Mouse (Mus musculus) thymus, adult 2 months (tissue): Measurements from ENCODE around the gene Brsk1. TPM values are rescaled to one million over a fixed set of nuclear protein-coding genes. Genes with fewer than 3 reads are reported as not detected.
A peak's percentile ranks its signal among the peaks of the same experiment; 100 is the strongest.

Experiments used
- DNase-seq: peaks from one replicate; pipeline ENCODE4 v3.0.0; 2021
- H3K27ac ChIP-seq: fragments of 200-500 bp; 2 replicates; pipeline ENCODE4 v1.5.1; 2012; ENCODE audit warnings: low read length, control low read depth; ENCODE audit not compliant: control insufficient read depth, insufficient read depth
- H3K27me3 ChIP-seq: fragments of 200-500 bp; 2 replicates; pipeline ENCODE4 v1.6.1; 2012; ENCODE audit warnings: mild to moderate bottlenecking, low read length, moderate library complexity, mixed read lengths; ENCODE audit not compliant: control insufficient read depth, insufficient read depth
- H3K36me3 ChIP-seq: fragments of 200-500 bp; 2 replicates; pipeline ENCODE4 v1.6.1; 2012; ENCODE audit warnings: mild to moderate bottlenecking, low read length, moderate library complexity; ENCODE audit not compliant: control insufficient read depth, insufficient read depth
- H3K4me1 ChIP-seq: fragments of 200-500 bp; replicated peaks from 2 replicates; pipeline ENCODE4 v1.6.1; 2012; ENCODE audit warnings: low read length; ENCODE audit not compliant: control insufficient read depth, insufficient read depth
- H3K4me3 ChIP-seq: fragments of 200-500 bp; 2 replicates; pipeline ENCODE4 v1.5.1; 2012; ENCODE audit warnings: mild to moderate bottlenecking, low read length, control low read depth, moderate library complexity; ENCODE audit not compliant: control insufficient read depth, insufficient read depth
- CTCF ChIP-seq: fragments of 200-500 bp; IDR thresholded peaks from 2 replicates; pipeline ENCODE4 v1.5.1; 2012; ENCODE audit warnings: mild to moderate bottlenecking, control low read depth, low read length, moderate library complexity, borderline replicate concordance; ENCODE audit not compliant: control insufficient read depth, poor library complexity, insufficient read depth; ENCODE audit errors: extremely low read depth
- POLR2A ChIP-seq: fragments of 200-500 bp; IDR thresholded peaks from 2 replicates; pipeline ENCODE4 v1.6.1; 2012; ENCODE audit warnings: mild to moderate bottlenecking, low read length, control low read depth, moderate library complexity; ENCODE audit not compliant: control insufficient read depth, poor library complexity, insufficient read depth; ENCODE audit errors: extremely low read depth
- WGBS: fragments of 180-500 bp; shearing (Covaris S2); methylation state at CpG from one replicate; pipeline ENCODE4 v1.1.7; 2018; 5-methylcytosine and 5-hydroxymethylcytosine counted together
- polyA plus RNA-seq: library from polyadenylated mRNA; depleted of rRNA; stranded (reverse); fragments of >200 nt; gene quantifications from 2 replicates; pipeline ENCODE4 v1.2.3, GENCODE M21; 2012

Brsk1 gene
- polyA plus RNA-seq, 1 experiment, result 0.71 TPM

DNA sequence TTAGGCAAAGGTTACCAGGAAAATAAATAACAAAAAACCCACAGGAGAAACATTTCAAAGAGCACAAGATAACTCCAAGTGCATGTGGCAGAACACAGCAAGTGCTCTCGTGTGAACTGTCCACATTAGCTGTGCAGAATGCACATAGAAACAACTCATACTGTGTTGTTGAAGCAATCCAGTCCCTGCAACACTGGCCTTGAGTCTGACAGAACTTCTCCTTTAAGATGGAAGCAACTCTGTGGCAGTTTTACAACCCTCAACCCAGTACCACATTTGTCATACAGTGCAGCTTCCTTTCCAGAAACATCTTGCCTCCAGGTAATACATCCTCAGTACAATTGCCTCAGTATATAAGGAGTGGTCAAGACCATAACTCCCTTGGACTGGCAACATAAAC lies 33.6 kb upstream of the Brsk1 start:
- H3K27ac ChIP-seq, result no peak overlapping the region; the same call in 1 of the 2 replicates
- no peak for DNase-seq
- H3K36me3 ChIP-seq, result no peaks in the 10 kb centered on the region
- H3K4me1 ChIP-seq, result peaks cover 31% of the 10 kb centered on the region
- WGBS, result 2% methylated on average over 1 of the region's 1 CpGs
- no peaks in the 10 kb centered on the region for H3K27me3 ChIP-seq
- no peak overlapping the region for H3K4me3 ChIP-seq
- no peak for TF ChIP-seq CTCF
- TF ChIP-seq POLR2A, result no peak

DNA sequence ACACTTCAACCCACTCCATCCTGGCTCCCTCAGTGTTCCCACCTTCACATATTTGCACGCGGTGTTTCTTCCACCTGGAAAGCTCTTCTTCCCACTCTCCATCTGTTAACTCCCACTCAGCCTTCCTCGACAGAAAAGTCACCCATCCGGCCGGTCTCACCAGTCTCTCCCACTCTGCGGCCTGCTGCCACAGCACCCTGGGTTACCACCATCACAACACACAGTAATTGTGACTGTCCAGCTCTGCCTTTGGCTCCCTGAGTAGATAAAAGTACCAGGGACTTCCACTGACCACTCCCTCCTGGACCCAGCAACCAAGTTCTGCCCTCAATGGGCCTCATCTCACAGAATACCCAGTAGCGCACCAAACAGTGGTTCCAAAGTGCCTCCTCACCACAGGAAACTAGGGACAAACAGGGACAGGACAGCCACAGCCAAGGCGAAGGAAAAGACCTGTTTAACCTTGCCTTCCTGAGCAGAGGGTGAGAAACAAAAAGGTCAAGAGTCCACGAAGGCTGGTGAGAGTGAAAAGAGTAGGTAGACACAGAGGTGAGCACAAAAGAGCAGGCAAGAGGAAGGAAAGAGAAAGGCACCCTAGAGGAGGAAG lies 32.8 kb upstream of the Brsk1 start:
- DNase-seq, result peak; percentile 26
- H3K27ac ChIP-seq, result peak overlapping the region; percentile 93
- no peaks in the 10 kb centered on the region for H3K36me3 ChIP-seq
- H3K4me3 ChIP-seq, result peak overlapping the region; percentile 65
- no peaks in the 10 kb centered on the region for H3K27me3 ChIP-seq
- H3K4me1 ChIP-seq, result peaks cover 26% of the 10 kb centered on the region
- 5% methylated on average over 9 of the region's 9 CpGs for WGBS
- TF ChIP-seq CTCF, result no peak
- TF ChIP-seq POLR2A, result no peak

DNA sequence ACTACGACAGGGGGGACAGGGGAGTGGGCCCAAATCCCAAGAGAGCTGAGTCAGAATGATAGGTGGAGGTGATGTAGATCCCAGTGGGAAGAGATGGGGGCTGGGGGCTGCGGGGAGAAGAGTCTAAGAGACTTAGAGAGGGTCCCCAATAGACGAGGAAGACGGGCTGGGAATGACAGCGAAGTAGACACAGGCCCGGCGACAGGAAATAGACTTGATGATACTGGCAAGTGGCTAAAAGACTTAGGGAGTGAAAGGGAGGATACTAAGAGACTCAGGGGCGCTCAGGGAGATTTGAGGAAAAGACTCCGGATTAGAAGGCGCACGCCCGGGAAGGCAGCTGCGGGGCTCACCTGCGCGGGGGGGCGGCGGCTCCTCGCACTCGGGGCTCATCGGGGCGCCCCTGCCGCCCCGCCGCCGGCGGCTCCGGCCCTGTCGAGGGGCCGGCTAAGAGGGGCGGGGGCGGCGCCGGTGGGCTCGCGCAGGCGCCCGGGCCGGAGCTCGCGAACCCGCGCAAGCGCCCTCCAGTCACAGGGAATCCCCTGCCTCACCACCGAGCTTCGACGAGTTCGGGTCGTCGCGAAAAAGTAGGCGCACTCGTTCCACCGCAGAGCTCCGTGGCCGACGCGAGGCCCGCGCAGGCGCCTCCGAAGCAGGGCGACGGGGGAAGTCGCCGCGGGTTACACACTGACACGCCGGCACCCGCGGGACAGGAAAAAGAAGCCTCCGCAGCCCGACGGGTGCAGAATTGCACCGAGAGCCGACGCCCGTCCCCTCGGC lies 32.1 kb upstream of the Brsk1 start:
- TF ChIP-seq POLR2A (no peak), CTCF (no peak)
- under 1% methylated on average over 78 of the region's 78 CpGs for WGBS
- DNase-seq, result no peak

DNA sequence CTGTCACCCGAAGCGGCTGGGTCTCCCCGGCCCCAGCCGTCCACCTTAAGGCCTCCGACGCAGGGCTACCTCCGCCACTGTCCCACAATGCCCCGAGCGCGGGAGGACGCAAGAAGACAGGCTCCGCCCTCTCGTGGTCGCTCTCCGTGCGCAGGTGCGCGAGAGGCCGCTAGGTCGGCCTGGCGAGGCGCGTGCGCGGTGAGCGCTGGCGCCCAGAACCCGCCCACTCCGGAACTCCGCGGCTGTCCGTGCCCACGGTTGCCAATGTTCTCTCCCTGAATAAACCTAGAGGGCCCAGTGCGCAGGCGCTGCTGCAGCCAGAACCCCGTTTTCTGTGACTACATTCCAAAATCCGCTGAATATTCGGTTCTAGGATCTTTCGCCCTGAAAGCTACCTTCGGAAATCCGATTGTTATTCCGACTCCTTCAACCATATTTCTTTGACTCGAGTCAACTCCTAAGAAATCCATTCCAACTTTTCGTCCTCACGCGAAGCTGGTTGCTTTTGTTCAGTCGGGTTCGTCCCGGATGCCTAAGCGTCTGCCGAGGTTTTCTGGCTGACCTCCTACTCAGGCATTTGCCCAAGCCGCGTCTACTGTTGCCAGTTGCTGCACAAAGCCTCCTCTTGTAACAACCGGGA lies 31.4 kb upstream of the Brsk1 start, which contains the start of gene Ppp6r1:
TSS of gene Ppp6r1 (minus strand) at position 108 of the 640 bp plus-strand sequence.
- Histone ChIP-seq H3K4me3 (peak within 1 kb of the TSS; percentile 65), H3K36me3 (no peaks in the 10 kb centered on the region), H3K27me3 (no peaks in the 10 kb centered on the region), H3K4me1 (peaks cover 23% of the 10 kb centered on the region), H3K27ac (peak within 1 kb of the TSS; percentile 93)
- under 1% methylated on average over 54 of the region's 54 CpGs for WGBS
- peak; percentile 97 for DNase-seq
- TF ChIP-seq POLR2A (peak; percentile 96), CTCF (peak; percentile 77)

More for the DNA sequence above, 32.1 kb upstream of the Brsk1 start:
- H3K27ac ChIP-seq, result peak overlapping the region; percentile 93
- peak overlapping the region; percentile 65 for H3K4me3 ChIP-seq
- no peaks in the 10 kb centered on the region for H3K36me3 ChIP-seq
- no peaks in the 10 kb centered on the region for H3K27me3 ChIP-seq
- H3K4me1 ChIP-seq, result peaks cover 24% of the 10 kb centered on the region

DNA sequence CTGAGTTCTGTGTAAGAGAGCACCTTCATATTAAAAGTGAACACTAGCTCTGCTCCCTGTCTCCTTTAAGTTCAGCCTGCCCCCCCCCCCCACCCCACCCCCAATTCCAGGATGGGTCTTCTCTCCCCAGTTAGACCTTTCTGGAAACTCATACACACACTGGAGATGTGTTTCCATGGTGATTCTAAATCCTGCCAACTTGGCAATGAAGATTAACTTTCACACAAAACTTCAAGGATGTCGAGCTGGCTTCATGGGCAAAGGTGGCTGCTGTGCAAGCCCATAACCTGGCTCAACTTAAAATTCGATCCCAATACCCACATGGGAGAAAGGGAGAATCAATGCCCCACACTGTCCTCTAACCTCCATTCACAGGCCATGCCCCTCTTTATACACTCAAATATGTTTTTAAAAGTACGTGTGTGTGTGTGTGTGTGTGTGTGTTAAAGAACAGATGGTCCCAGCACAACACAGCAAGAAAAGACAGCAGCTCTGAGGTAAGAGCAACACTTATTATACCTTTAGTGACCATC lies 30.4 kb upstream of the Brsk1 start:
- Histone ChIP-seq H3K27me3 (no peaks in the 10 kb centered on the region), H3K4me1 (peaks cover 22% of the 10 kb centered on the region), H3K36me3 (no peaks in the 10 kb centered on the region), H3K4me3 (no peak overlapping the region), H3K27ac (no peak overlapping the region)
- TF ChIP-seq POLR2A (no peak), CTCF (no peak)
- DNase-seq, result no peak
- WGBS, result 88% methylated on average over 3 of the region's 3 CpGs

DNA sequence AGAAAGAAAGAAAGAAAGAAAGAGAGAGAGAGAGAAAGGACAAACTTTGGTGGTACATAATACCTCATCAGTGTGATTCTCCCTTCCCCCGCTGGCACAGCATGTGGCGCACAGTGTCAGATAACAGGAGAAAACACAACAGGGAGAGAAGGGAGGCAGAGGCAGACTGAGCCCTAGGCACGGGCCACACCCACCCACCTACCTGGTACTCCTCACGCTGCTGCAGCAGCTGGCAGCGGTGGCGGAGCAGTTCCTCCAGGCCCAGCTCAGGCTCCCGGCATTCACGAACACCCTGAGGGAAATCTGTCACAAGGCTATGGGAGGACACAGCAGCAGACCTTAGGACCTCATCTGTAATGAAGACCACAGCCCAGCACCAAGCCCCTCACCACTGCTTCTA lies 27.2 kb upstream of the Brsk1 start:
- TF ChIP-seq CTCF, result no peak
- TF ChIP-seq POLR2A, result no peak
- DNase-seq, result no peak

More for the DNA sequence above, 27.2 kb upstream of the Brsk1 start:
- Histone ChIP-seq H3K4me3 (no peak overlapping the region), H3K27ac (peak overlapping the region; percentile 65), H3K4me1 (peaks cover 13% of the 10 kb centered on the region), H3K36me3 (no peaks in the 10 kb centered on the region), H3K27me3 (no peaks in the 10 kb centered on the region)
- 88% methylated on average over 8 of the region's 8 CpGs for WGBS
